Mouse (Mus musculus) right cerebral cortex, adult 2 months (tissue): ENCODE measurements around the gene Ppp1r14d.

ENCODE experiments used
- DNase-seq, 2 experiments: peaks; one replicate each; pipeline ENCODE4 v3.0.0; 2021 to 2022; ENCODE audit warnings: low spot score in 2 of 2

Ppp1r14d gene

GRCm38 (mm10) chr2:119172862-119173576 is 56.7 kb downstream of the Ppp1r14d start:
- no peak for DNase-seq

GRCm38 (mm10) chr2:119172446-119172845 is 57.3 kb downstream of the Ppp1r14d start:
- DNase-seq = no peak

- no peak for DNase-seq
Measured at GRCm38 (mm10) chr2:119171574-119171973, 58.1 kb downstream of the Ppp1r14d start.

GRCm38 (mm10) chr2:119170282-119170681 is 59.4 kb downstream of the Ppp1r14d start:
- DNase-seq = no peak
